Mouse (Mus musculus) hindbrain, embryonic 15.5 days (tissue): ENCODE results near the gene Trpv6. TPM values are rescaled to one million over a fixed set of nuclear protein-coding genes. Genes with fewer than 3 reads are reported as not detected.

Experiments used
- ATAC-seq: fragments of 200-750 bp; cut with Nextera tagmentation; 2 replicates; pipeline ENCODE4 v1.8.0; 2017; ENCODE audit warnings: low read depth, moderate number of reproducible peaks, moderate TSS enrichment; ENCODE audit not compliant: low FRiP score
- H3K27ac ChIP-seq: fragments of 300-500 bp; sonication (generic); replicated peaks from 2 replicates; pipeline ENCODE4 v1.5.1; 2015; ENCODE audit warnings: mild to moderate bottlenecking, inconsistent platforms
- H3K27me3 ChIP-seq: fragments of 300-500 bp; sonication (generic); 2 replicates; pipeline ENCODE4 v1.6.1; 2015; ENCODE audit warnings: control low read depth, inconsistent platforms
- H3K36me3 ChIP-seq: fragments of 300-500 bp; sonication (generic); 2 replicates; pipeline ENCODE4 v1.6.1; 2015; ENCODE audit warnings: control low read depth, inconsistent platforms
- H3K4me1 ChIP-seq: fragments of 300-500 bp; sonication (generic); replicated peaks from 2 replicates; pipeline ENCODE4 v1.6.1; 2015; ENCODE audit warnings: control low read depth, inconsistent platforms
- H3K4me2 ChIP-seq: fragments of 300-500 bp; sonication (generic); 2 replicates; pipeline ENCODE4 v1.6.1; 2015; ENCODE audit warnings: moderate library complexity, mild to moderate bottlenecking, inconsistent platforms
- H3K4me3 ChIP-seq: fragments of 300-500 bp; sonication (generic); 2 replicates; pipeline ENCODE4 v1.5.1; 2015; ENCODE audit warnings: mild to moderate bottlenecking, inconsistent platforms
- H3K9ac ChIP-seq: fragments of 300-500 bp; sonication (generic); 2 replicates; pipeline ENCODE4 v1.6.1; 2015; ENCODE audit warnings: inconsistent platforms
- H3K9me3 ChIP-seq: fragments of 300-500 bp; sonication (generic); 2 replicates; pipeline ENCODE4 v1.6.1; 2016; ENCODE audit warnings: control low read depth, inconsistent platforms
- WGBS: fragments of 180-500 bp; shearing (Covaris S2); methylation state at CpG from one replicate; pipeline ENCODE4 v1.1.7; 2015; 5-methylcytosine and 5-hydroxymethylcytosine counted together
- polyA plus RNA-seq: library from polyadenylated mRNA; unstranded; fragments of >200 nt; fragmentation: Nextera tagmentation; extraction: Ambion mirVana; gene quantifications from 2 replicates; pipeline ENCODE4 v1.2.1, GENCODE M21; 2015

Gene Trpv6
- polyA plus RNA-seq, result 0.80 and 0.92 TPM in 2 replicates

- no peaks in the 10 kb centered on the region for H3K9me3 ChIP-seq
- no peak for ATAC-seq
- H3K27me3 ChIP-seq, result no peaks in the 10 kb centered on the region
- 0 out of 2 replicates have a peak, but pooled peaks cover 3% of the 10 kb centered on the region for H3K4me1 ChIP-seq
- WGBS, result 25% methylated on average over 5 of the region's 5 CpGs
- no peak within 1 kb of the TSS for H3K4me2 ChIP-seq
- no peak within 1 kb of the TSS for H3K4me3 ChIP-seq
- no peaks in the 10 kb centered on the region for H3K36me3 ChIP-seq
- H3K27ac ChIP-seq, result no peak within 1 kb of the TSS
- no peak within 1 kb of the TSS for H3K9ac ChIP-seq
Measured at GRCm38 (mm10) chr6:41636178-41636577, at the start of gene Trpv6. Gene Trpv6, minus strand, starts transcription at chr6:41636405.

- 94% methylated on average over 3 of the region's 3 CpGs for WGBS
- Histone ChIP-seq H3K4me1 (no peaks in the 10 kb centered on the region), H3K9me3 (no peaks in the 10 kb centered on the region), H3K27ac (no peak overlapping the region), H3K9ac (no peak overlapping the region), H3K36me3 (no peaks in the 10 kb centered on the region), H3K4me3 (no peak overlapping the region), H3K4me2 (no peak overlapping the region), H3K27me3 (no peaks in the 10 kb centered on the region)
- ATAC-seq, result no peak
Measured at GRCm38 (mm10) chr6:41685596-41685995, 49.4 kb upstream of the Trpv6 start.

- no peaks in the 10 kb centered on the region for H3K27me3 ChIP-seq
- H3K4me3 ChIP-seq, result no peak overlapping the region
- no peaks in the 10 kb centered on the region for H3K36me3 ChIP-seq
- no peaks in the 10 kb centered on the region for H3K4me1 ChIP-seq
- no peak overlapping the region for H3K9ac ChIP-seq
- no peak for ATAC-seq
- H3K27ac ChIP-seq, result no peak overlapping the region
- no peak overlapping the region for H3K4me2 ChIP-seq
- WGBS, result 95% methylated on average over 5 of the region's 5 CpGs
- H3K9me3 ChIP-seq, result no peaks in the 10 kb centered on the region
Measured at GRCm38 (mm10) chr6:41684911-41685310, 48.7 kb upstream of the Trpv6 start.

- no peak within 1 kb of the TSS for H3K4me2 ChIP-seq
- no peaks in the 10 kb centered on the region for H3K9me3 ChIP-seq
- H3K4me3 ChIP-seq, result no peak within 1 kb of the TSS
- H3K4me1 ChIP-seq, result no peaks in the 10 kb centered on the region
- WGBS, result 94% methylated on average over 2 of the region's 2 CpGs
- no peaks in the 10 kb centered on the region for H3K36me3 ChIP-seq
- ATAC-seq, result no peak
- no peak within 1 kb of the TSS for H3K27ac ChIP-seq
- no peaks in the 10 kb centered on the region for H3K27me3 ChIP-seq
- no peak within 1 kb of the TSS for H3K9ac ChIP-seq
Measured at GRCm38 (mm10) chr6:41684131-41684530, 47.9 kb upstream of the Trpv6 start, which contains the start of gene Llcfc1. Gene Llcfc1, plus strand, starts transcription at chr6:41684431.

GRCm38 (mm10) chr6:41681656-41682055, 45.5 kb upstream of the Trpv6 start:
- Histone ChIP-seq H3K9me3 (no peaks in the 10 kb centered on the region), H3K9ac (no peak overlapping the region), H3K36me3 (no peaks in the 10 kb centered on the region), H3K27me3 (no peaks in the 10 kb centered on the region), H3K27ac (no peak overlapping the region), H3K4me3 (no peak overlapping the region), H3K4me2 (no peak overlapping the region), H3K4me1 (no peaks in the 10 kb centered on the region)
- 91% methylated on average over 5 of the region's 5 CpGs for WGBS
- no peak for ATAC-seq

GRCm38 (mm10) chr6:41680669-41681068, 44.5 kb upstream of the Trpv6 start, which contains the start of gene Trpv5:
Gene Trpv5, minus strand, starts transcription at chr6:41680769.
- Histone ChIP-seq H3K4me3 (no peak within 1 kb of the TSS), H3K27ac (no peak within 1 kb of the TSS), H3K4me1 (no peaks in the 10 kb centered on the region), H3K4me2 (no peak within 1 kb of the TSS), H3K27me3 (no peaks in the 10 kb centered on the region), H3K9ac (no peak within 1 kb of the TSS), H3K36me3 (no peaks in the 10 kb centered on the region), H3K9me3 (no peaks in the 10 kb centered on the region)
- 84% methylated on average over 1 of the region's 1 CpGs for WGBS
- no peak for ATAC-seq

GRCm38 (mm10) chr6:41676530-41676929, 40.3 kb upstream of the Trpv6 start:
- H3K4me2 ChIP-seq, result no peak overlapping the region
- ATAC-seq, result no peak
- no peak overlapping the region for H3K4me3 ChIP-seq
- no peaks in the 10 kb centered on the region for H3K36me3 ChIP-seq
- no peak overlapping the region for H3K27ac ChIP-seq
- H3K9ac ChIP-seq, result no peak overlapping the region
- no peaks in the 10 kb centered on the region for H3K27me3 ChIP-seq
- no peaks in the 10 kb centered on the region for H3K9me3 ChIP-seq
- WGBS, result 98% methylated on average over 2 of the region's 2 CpGs
- H3K4me1 ChIP-seq, result no peaks in the 10 kb centered on the region

- Histone ChIP-seq H3K27ac (no peak overlapping the region), H3K4me2 (no peak overlapping the region), H3K9me3 (no peaks in the 10 kb centered on the region), H3K4me3 (no peak overlapping the region), H3K4me1 (no peaks in the 10 kb centered on the region), H3K27me3 (no peaks in the 10 kb centered on the region), H3K36me3 (no peaks in the 10 kb centered on the region), H3K9ac (no peak overlapping the region)
- ATAC-seq, result no peak
- WGBS, result 29% methylated on average over 2 of the region's 2 CpGs
Measured at GRCm38 (mm10) chr6:41662320-41662719, 26.1 kb upstream of the Trpv6 start.

GRCm38 (mm10) chr6:41658487-41658886, 22.3 kb upstream of the Trpv6 start:
- H3K27me3 ChIP-seq, result no peaks in the 10 kb centered on the region

GRCm38 (mm10) chr6:41654648-41655047, 18.4 kb upstream of the Trpv6 start:
- Histone ChIP-seq H3K36me3 (no peaks in the 10 kb centered on the region), H3K9ac (no peak overlapping the region), H3K4me1 (no peaks in the 10 kb centered on the region), H3K4me3 (no peak overlapping the region), H3K4me2 (no peak overlapping the region), H3K27me3 (no peaks in the 10 kb centered on the region), H3K27ac (no peak overlapping the region), H3K9me3 (no peaks in the 10 kb centered on the region)
- WGBS, result 85% methylated on average over 8 of the region's 8 CpGs
- ATAC-seq, result no peak

More at GRCm38 (mm10) chr6:41658487-41658886, 22.3 kb upstream of the Trpv6 start:
- no peaks in the 10 kb centered on the region for H3K9me3 ChIP-seq
- H3K27ac ChIP-seq, result no peak overlapping the region
- no peaks in the 10 kb centered on the region for H3K36me3 ChIP-seq
- H3K9ac ChIP-seq, result no peak overlapping the region
- ATAC-seq, result no peak
- 90% methylated on average over 1 of the region's 1 CpGs for WGBS
- H3K4me2 ChIP-seq, result no peak overlapping the region
- no peak overlapping the region for H3K4me3 ChIP-seq
- H3K4me1 ChIP-seq, result no peaks in the 10 kb centered on the region

GRCm38 (mm10) chr6:41653173-41653572, 17.0 kb upstream of the Trpv6 start:
- H3K4me3 ChIP-seq, result no peak overlapping the region
- no peak overlapping the region for H3K4me2 ChIP-seq
- no peak overlapping the region for H3K9ac ChIP-seq
- no peaks in the 10 kb centered on the region for H3K9me3 ChIP-seq
- ATAC-seq, result no peak
- H3K27me3 ChIP-seq, result no peaks in the 10 kb centered on the region
- no peak overlapping the region for H3K27ac ChIP-seq
- no peaks in the 10 kb centered on the region for H3K36me3 ChIP-seq
- 94% methylated on average over 5 of the region's 5 CpGs for WGBS
- H3K4me1 ChIP-seq, result no peaks in the 10 kb centered on the region

GRCm38 (mm10) chr6:41646672-41647071, 10.5 kb upstream of the Trpv6 start:
- no peaks in the 10 kb centered on the region for H3K27me3 ChIP-seq
- no peak overlapping the region for H3K4me3 ChIP-seq
- H3K9ac ChIP-seq, result no peak overlapping the region
- no peaks in the 10 kb centered on the region for H3K4me1 ChIP-seq
- no peaks in the 10 kb centered on the region for H3K36me3 ChIP-seq
- H3K9me3 ChIP-seq, result no peaks in the 10 kb centered on the region
- no peak overlapping the region for H3K4me2 ChIP-seq
- no peak overlapping the region for H3K27ac ChIP-seq
- no peak for ATAC-seq

- no peaks in the 10 kb centered on the region for H3K36me3 ChIP-seq
- no peak overlapping the region for H3K4me3 ChIP-seq
- no peak for ATAC-seq
- H3K9ac ChIP-seq, result no peak overlapping the region
- H3K27me3 ChIP-seq, result no peaks in the 10 kb centered on the region
- no peaks in the 10 kb centered on the region for H3K9me3 ChIP-seq
- no peak overlapping the region for H3K27ac ChIP-seq
- 88% methylated on average over 3 of the region's 3 CpGs for WGBS
- no peaks in the 10 kb centered on the region for H3K4me1 ChIP-seq
- no peak overlapping the region for H3K4me2 ChIP-seq
Measured at GRCm38 (mm10) chr6:41646220-41646619, 10.0 kb upstream of the Trpv6 start.
